Mouse (Mus musculus) lung, embryonic 15.5 days (tissue): ENCODE measurements around the gene Eya3. TPM values are rescaled to one million over a fixed set of nuclear protein-coding genes. Genes with fewer than 3 reads are reported as not detected.
A peak's percentile ranks its signal among the peaks of the same experiment; 100 is the strongest.

Source experiments
- ATAC-seq: fragments of 200-750 bp; cut with Nextera tagmentation; 2 replicates; pipeline ENCODE4 v1.8.0; 2017; ENCODE audit warnings: moderate number of reproducible peaks, borderline replicate concordance; ENCODE audit not compliant: low FRiP score, low TSS enrichment; ENCODE audit errors: extremely low read depth
- H3K27ac ChIP-seq: fragments of 300-500 bp; sonication (generic); 2 replicates; pipeline ENCODE4 v1.5.1; 2015; ENCODE audit warnings: moderate library complexity, mild to moderate bottlenecking, inconsistent platforms
- H3K27me3 ChIP-seq: fragments of 300-500 bp; sonication (generic); 2 replicates; pipeline ENCODE4 v1.6.1; 2015; ENCODE audit warnings: inconsistent platforms
- H3K36me3 ChIP-seq: fragments of 300-500 bp; sonication (generic); 2 replicates; pipeline ENCODE4 v1.6.1; 2015; ENCODE audit warnings: inconsistent platforms
- H3K4me1 ChIP-seq: fragments of 300-500 bp; sonication (generic); 2 replicates; pipeline ENCODE4 v1.6.1; 2015; ENCODE audit warnings: inconsistent platforms
- H3K4me2 ChIP-seq: fragments of 300-500 bp; sonication (generic); 2 replicates; pipeline ENCODE4 v1.6.1; 2015; ENCODE audit warnings: inconsistent platforms, mild to moderate bottlenecking, moderate library complexity
- H3K4me3 ChIP-seq: fragments of 300-500 bp; sonication (generic); 2 replicates; pipeline ENCODE4 v1.5.1; 2015; ENCODE audit warnings: mild to moderate bottlenecking, inconsistent platforms
- H3K9ac ChIP-seq: fragments of 300-500 bp; sonication (generic); 2 replicates; pipeline ENCODE4 v1.6.1; 2015; ENCODE audit warnings: inconsistent platforms
- H3K9me3 ChIP-seq: fragments of 300-500 bp; sonication (generic); 2 replicates; pipeline ENCODE4 v1.6.1; 2016; ENCODE audit warnings: inconsistent platforms
- WGBS: fragments of 180-500 bp; shearing (Covaris S2); methylation state at CpG from one replicate; pipeline ENCODE4 v1.1.7; 2015; 5-methylcytosine and 5-hydroxymethylcytosine counted together
- polyA plus RNA-seq: library from polyadenylated mRNA; unstranded; fragments of >200 nt; fragmentation: Nextera tagmentation; extraction: Ambion mirVana; gene quantifications from 2 replicates; pipeline ENCODE4 v1.2.1, GENCODE M21; 2015

The Eya3 gene
- polyA plus RNA-seq, 1 experiment from 2014 or later: 30.6 TPM

- Histone ChIP-seq H3K4me2 (no peak overlapping the region), H3K4me3 (no peak overlapping the region), H3K36me3 (peaks cover 5% of the 10 kb centered on the region; the same call in 1 of the 2 replicates), H3K27me3 (no peaks in the 10 kb centered on the region), H3K9ac (no peak overlapping the region), H3K9me3 (no peaks in the 10 kb centered on the region), H3K27ac (peak overlapping the region; percentile 37; the same call in 1 of the 2 replicates), H3K4me1 (peaks cover 29% of the 10 kb centered on the region)
- no peak for ATAC-seq
- 42% methylated on average over 6 of the region's 6 CpGs for WGBS
Observed at GRCm38 (mm10) chr4:132649271-132649999, 10.6 kb downstream of the Eya3 start.

- Histone ChIP-seq H3K36me3 (0 out of 2 replicates have a peak, but pooled peaks cover 6% of the 10 kb centered on the region), H3K4me1 (peaks cover 23% of the 10 kb centered on the region), H3K27ac (0 out of 2 replicates have a peak overlapping the region, but pooled peaks have one; percentile 44), H3K27me3 (no peaks in the 10 kb centered on the region), H3K4me3 (no peak overlapping the region), H3K9me3 (no peaks in the 10 kb centered on the region), H3K9ac (no peak overlapping the region), H3K4me2 (no peak overlapping the region)
- ATAC-seq: peak; percentile 96
- 15% methylated on average over 4 of the region's 4 CpGs for WGBS
Observed at GRCm38 (mm10) chr4:132652842-132653241, 14.1 kb downstream of the Eya3 start.

GRCm38 (mm10) chr4:132653799-132654198 is 15.0 kb downstream of the Eya3 start:
- Histone ChIP-seq H3K4me3 (no peak overlapping the region), H3K4me1 (peaks cover 21% of the 10 kb centered on the region), H3K36me3 (0 out of 2 replicates have a peak, but pooled peaks cover 6% of the 10 kb centered on the region), H3K9ac (no peak overlapping the region), H3K9me3 (no peaks in the 10 kb centered on the region), H3K27me3 (no peaks in the 10 kb centered on the region), H3K27ac (no peak overlapping the region), H3K4me2 (no peak overlapping the region)
- ATAC-seq: no peak
- 29% methylated on average over 3 of the region's 3 CpGs for WGBS

GRCm38 (mm10) chr4:132655290-132655689 is 16.5 kb downstream of the Eya3 start:
- H3K9ac ChIP-seq: no peak overlapping the region
- 0 out of 2 replicates have a peak, but pooled peaks cover 6% of the 10 kb centered on the region for H3K36me3 ChIP-seq
- no peak overlapping the region for H3K4me3 ChIP-seq
- peaks cover 13% of the 10 kb centered on the region for H3K4me1 ChIP-seq
- WGBS: 65% methylated on average over 5 of the region's 5 CpGs
- H3K27me3 ChIP-seq: no peaks in the 10 kb centered on the region
- no peaks in the 10 kb centered on the region for H3K9me3 ChIP-seq
- H3K27ac ChIP-seq: no peak overlapping the region
- no peak for ATAC-seq
- H3K4me2 ChIP-seq: no peak overlapping the region

- WGBS: 84% methylated on average over 7 of the region's 7 CpGs
- Histone ChIP-seq H3K9me3 (no peaks in the 10 kb centered on the region), H3K27me3 (no peaks in the 10 kb centered on the region), H3K4me2 (no peak overlapping the region), H3K27ac (no peak overlapping the region), H3K9ac (no peak overlapping the region), H3K4me3 (no peak overlapping the region), H3K4me1 (peaks cover 3% of the 10 kb centered on the region; the same call in 1 of the 2 replicates), H3K36me3 (0 out of 2 replicates have a peak, but pooled peaks cover 13% of the 10 kb centered on the region)
- no peak for ATAC-seq
Observed at GRCm38 (mm10) chr4:132659106-132659505, 20.3 kb downstream of the Eya3 start.

GRCm38 (mm10) chr4:132672697-132673096 is 33.9 kb downstream of the Eya3 start:
- WGBS: 92% methylated on average over 5 of the region's 5 CpGs
- ATAC-seq: no peak
- H3K4me1 ChIP-seq: no peaks in the 10 kb centered on the region
- H3K4me2 ChIP-seq: no peak overlapping the region
- H3K27me3 ChIP-seq: no peaks in the 10 kb centered on the region
- no peak overlapping the region for H3K27ac ChIP-seq
- no peak overlapping the region for H3K4me3 ChIP-seq
- peaks cover 54% of the 10 kb centered on the region for H3K36me3 ChIP-seq
- no peak overlapping the region for H3K9ac ChIP-seq
- H3K9me3 ChIP-seq: no peaks in the 10 kb centered on the region

GRCm38 (mm10) chr4:132676771-132677539 is 38.2 kb downstream of the Eya3 start:
- Histone ChIP-seq H3K36me3 (peaks cover 47% of the 10 kb centered on the region), H3K4me2 (no peak overlapping the region)

GRCm38 (mm10) chr4:132689634-132690033 is 50.8 kb downstream of the Eya3 start:
- Histone ChIP-seq H3K36me3 (peaks cover 43% of the 10 kb centered on the region), H3K4me3 (no peak overlapping the region)
- WGBS: 84% methylated on average over 2 of the region's 2 CpGs

More at GRCm38 (mm10) chr4:132676771-132677539, 38.2 kb downstream of the Eya3 start:
- H3K9ac ChIP-seq: no peak overlapping the region
- WGBS: 80% methylated on average over 7 of the region's 7 CpGs
- ATAC-seq: no peak
- no peak overlapping the region for H3K27ac ChIP-seq
- no peaks in the 10 kb centered on the region for H3K9me3 ChIP-seq
- no peaks in the 10 kb centered on the region for H3K27me3 ChIP-seq
- no peak overlapping the region for H3K4me3 ChIP-seq
- no peaks in the 10 kb centered on the region for H3K4me1 ChIP-seq

GRCm38 (mm10) chr4:132693366-132693765 is 54.6 kb downstream of the Eya3 start:
- Histone ChIP-seq H3K4me3 (no peak overlapping the region), H3K4me2 (no peak overlapping the region), H3K9me3 (no peaks in the 10 kb centered on the region), H3K36me3 (peaks cover 57% of the 10 kb centered on the region), H3K27me3 (no peaks in the 10 kb centered on the region), H3K4me1 (no peaks in the 10 kb centered on the region), H3K27ac (no peak overlapping the region), H3K9ac (no peak overlapping the region)
- WGBS: 85% methylated on average over 3 of the region's 3 CpGs
- no peak for ATAC-seq

More at GRCm38 (mm10) chr4:132689634-132690033, 50.8 kb downstream of the Eya3 start:
- no peaks in the 10 kb centered on the region for H3K27me3 ChIP-seq
- H3K9me3 ChIP-seq: no peaks in the 10 kb centered on the region
- H3K4me2 ChIP-seq: no peak overlapping the region
- H3K4me1 ChIP-seq: no peaks in the 10 kb centered on the region
- ATAC-seq: no peak
- H3K27ac ChIP-seq: no peak overlapping the region
- H3K9ac ChIP-seq: no peak overlapping the region

GRCm38 (mm10) chr4:132702076-132702475 is 63.3 kb downstream of the Eya3 start:
- WGBS: 96% methylated on average over 5 of the region's 5 CpGs

GRCm38 (mm10) chr4:132706885-132707284 is 68.1 kb downstream of the Eya3 start:
- no peaks in the 10 kb centered on the region for H3K4me1 ChIP-seq
- H3K27ac ChIP-seq: no peak overlapping the region
- no peak overlapping the region for H3K4me2 ChIP-seq
- no peaks in the 10 kb centered on the region for H3K27me3 ChIP-seq
- no peak overlapping the region for H3K9ac ChIP-seq
- H3K9me3 ChIP-seq: no peaks in the 10 kb centered on the region
- peaks cover 87% of the 10 kb centered on the region for H3K36me3 ChIP-seq
- WGBS: 96% methylated on average over 8 of the region's 8 CpGs
- no peak overlapping the region for H3K4me3 ChIP-seq
- ATAC-seq: no peak

More at GRCm38 (mm10) chr4:132702076-132702475, 63.3 kb downstream of the Eya3 start:
- no peaks in the 10 kb centered on the region for H3K9me3 ChIP-seq
- H3K36me3 ChIP-seq: peaks cover 82% of the 10 kb centered on the region
- no peak for ATAC-seq
- H3K4me3 ChIP-seq: no peak overlapping the region
- no peak overlapping the region for H3K4me2 ChIP-seq
- no peaks in the 10 kb centered on the region for H3K27me3 ChIP-seq
- H3K27ac ChIP-seq: no peak overlapping the region
- no peak overlapping the region for H3K9ac ChIP-seq
- H3K4me1 ChIP-seq: no peaks in the 10 kb centered on the region

GRCm38 (mm10) chr4:132713181-132713580 is 74.4 kb downstream of the Eya3 start:
- Histone ChIP-seq H3K9ac (no peak overlapping the region), H3K4me1 (no peaks in the 10 kb centered on the region), H3K36me3 (peaks cover 59% of the 10 kb centered on the region), H3K27me3 (no peaks in the 10 kb centered on the region), H3K4me2 (no peak overlapping the region), H3K9me3 (no peaks in the 10 kb centered on the region), H3K4me3 (no peak overlapping the region), H3K27ac (no peak overlapping the region)
- WGBS: 90% methylated on average over 7 of the region's 7 CpGs
- ATAC-seq: no peak
